Mouse (Mus musculus) liver, adult 2 months (tissue): ENCODE measurements around the gene Sema6b. TPM values are rescaled to one million over a fixed set of nuclear protein-coding genes. Genes with fewer than 3 reads are reported as not detected.
"Not testable (repeated sequence)": the region's sequence is repeated elsewhere in the genome, so short reads cannot be mapped to it uniquely, and the experiment has no call there.

Experiments used
- DNase-seq: peaks from one replicate; pipeline ENCODE4 v3.0.0-alpha.2; 2011; ENCODE audit warnings: low read depth, low spot score; ENCODE audit errors: extremely low read depth
- H3K27ac ChIP-seq: fragments of 200-500 bp; replicated peaks from 2 replicates; pipeline ENCODE4 v1.5.1; 2012; ENCODE audit warnings: low read depth, mild to moderate bottlenecking, control low read depth, inconsistent platforms, low read length; ENCODE audit not compliant: insufficient read depth
- H3K27me3 ChIP-seq: fragments of 200-500 bp; 2 replicates; pipeline ENCODE4 v1.6.1; 2012; ENCODE audit warnings: mild to moderate bottlenecking, moderate library complexity, low read length, inconsistent platforms; ENCODE audit not compliant: control insufficient read depth, insufficient read depth
- H3K36me3 ChIP-seq: fragments of 200-500 bp; 2 replicates; pipeline ENCODE4 v1.6.1; 2012; ENCODE audit warnings: low read length, inconsistent platforms; ENCODE audit not compliant: control insufficient read depth, insufficient read depth
- H3K4me1 ChIP-seq: fragments of 200-500 bp; 2 replicates; pipeline ENCODE4 v1.6.1; 2011; ENCODE audit warnings: low read length; ENCODE audit not compliant: control insufficient read depth, insufficient read depth
- H3K4me3 ChIP-seq: fragments of 200-500 bp; 2 replicates; pipeline ENCODE4 v1.5.1; 2011; ENCODE audit warnings: low read depth, mild to moderate bottlenecking, control low read depth, low read length, moderate library complexity; ENCODE audit not compliant: insufficient read depth
- H3K79me2 ChIP-seq: fragments of 200-500 bp; 2 replicates; pipeline ENCODE4 v1.6.1; 2012; ENCODE audit warnings: inconsistent platforms, mild to moderate bottlenecking, low read length, moderate library complexity; ENCODE audit not compliant: control insufficient read depth, insufficient read depth
- H3K9ac ChIP-seq: fragments of 200-500 bp; 2 replicates; pipeline ENCODE4 v1.6.1; 2012; ENCODE audit warnings: low read depth, mild to moderate bottlenecking, control low read depth, inconsistent platforms, low read length
- CTCF ChIP-seq: fragments of 200-500 bp; IDR thresholded peaks from 2 replicates; pipeline ENCODE4 v1.5.1; 2011; ENCODE audit warnings: low read depth, low read length, control low read depth
- POLR2A ChIP-seq: fragments of 200-500 bp; IDR thresholded peaks from 2 replicates; pipeline ENCODE4 v1.6.1; 2011; ENCODE audit warnings: low read length, control low read depth; ENCODE audit not compliant: insufficient read depth; ENCODE audit errors: extremely low read depth
- WGBS: fragments of 180-500 bp; shearing (Covaris S2); methylation state at CpG from one replicate; pipeline ENCODE4 v1.1.7; 2018; 5-methylcytosine and 5-hydroxymethylcytosine counted together
- polyA plus RNA-seq: library from polyadenylated mRNA; depleted of rRNA; stranded (reverse); fragments of >200 nt; gene quantifications from 2 replicates; pipeline ENCODE4 v1.2.3, GENCODE M21; 2012
- total RNA-seq: library from RNA; depleted of rRNA; stranded (reverse); fragments of >200 nt; gene quantifications from 2 replicates; pipeline ENCODE4 v1.2.3, GENCODE M21; 2014

Sema6b gene
- total and polyA plus RNA-seq, 2 experiments: 1.3 to 3.9 TPM

- Histone ChIP-seq H3K27me3 (no peaks in the 10 kb centered on the region), H3K4me1 (peaks cover 10% of the 10 kb centered on the region), H3K79me2 (peaks cover 17% of the 10 kb centered on the region; the same call in 1 of the 2 replicates), H3K27ac (no peak overlapping the region), H3K4me3 (no peak overlapping the region), H3K36me3 (peaks cover 8% of the 10 kb centered on the region), H3K9ac (no peak overlapping the region)
- 37% methylated on average over 8 of the region's 8 CpGs for WGBS
- TF ChIP-seq POLR2A (no peak), CTCF (no peak)
- DNase-seq: no peak
Measured at GRCm38 (mm10) chr17:56080781-56081585, 59.2 kb downstream of the Sema6b start.

GRCm38 (mm10) chr17:56079921-56080320 lies 60.2 kb downstream of the Sema6b start:
- no peak overlapping the region for H3K27ac ChIP-seq
- peak; percentile 35 for DNase-seq
- under 1% methylated on average over 11 of the region's 11 CpGs for WGBS
- peaks cover 17% of the 10 kb centered on the region; the same call in 1 of the 2 replicates for H3K79me2 ChIP-seq
- peaks cover 15% of the 10 kb centered on the region for H3K4me1 ChIP-seq
- H3K4me3 ChIP-seq: peak overlapping the region; percentile 82
- peak overlapping the region; percentile 87 for H3K9ac ChIP-seq
- peaks cover 8% of the 10 kb centered on the region for H3K36me3 ChIP-seq
- no peak for TF ChIP-seq CTCF
- TF ChIP-seq POLR2A: no peak
- H3K27me3 ChIP-seq: no peaks in the 10 kb centered on the region

GRCm38 (mm10) chr17:56078880-56079795 lies 61.0 kb downstream of the Sema6b start, which contains the start of gene Hdgfl2:
Gene Hdgfl2 (plus strand): TSS chr17:56079634.
- H3K27me3 ChIP-seq: no peaks in the 10 kb centered on the region
- TF ChIP-seq CTCF (no peak), POLR2A (peak; percentile 95)
- peaks cover 16% of the 10 kb centered on the region for H3K4me1 ChIP-seq
- peak within 1 kb of the TSS; percentile 87 for H3K9ac ChIP-seq
- H3K36me3 ChIP-seq: peaks cover 6% of the 10 kb centered on the region
- peak within 1 kb of the TSS; percentile 82 for H3K4me3 ChIP-seq
- peaks cover 17% of the 10 kb centered on the region; the same call in 1 of the 2 replicates for H3K79me2 ChIP-seq
- H3K27ac ChIP-seq: peak within 1 kb of the TSS; percentile 75
- peak; percentile 100 for DNase-seq
- under 1% methylated on average over 61 of the region's 61 CpGs for WGBS

- Histone ChIP-seq H3K27ac (peak overlapping the region; percentile 75), H3K4me1 (peaks cover 22% of the 10 kb centered on the region), H3K79me2 (peaks cover 17% of the 10 kb centered on the region; the same call in 1 of the 2 replicates)
- H3K36me3 ChIP-seq, H3K4me3 ChIP-seq, H3K27me3 ChIP-seq, DNase-seq, H3K9ac ChIP-seq: not testable (repeated sequence)
- WGBS: 64% methylated on average over 9 of the region's 9 CpGs
Measured at GRCm38 (mm10) chr17:56078361-56078760, 61.8 kb downstream of the Sema6b start.

- Histone ChIP-seq H3K27me3 (no peaks in the 10 kb centered on the region), H3K79me2 (peaks cover 19% of the 10 kb centered on the region; the same call in 1 of the 2 replicates), H3K4me3 (no peak overlapping the region), H3K4me1 (peaks cover 22% of the 10 kb centered on the region), H3K36me3 (peaks cover 7% of the 10 kb centered on the region), H3K9ac (no peak overlapping the region), H3K27ac (no peak overlapping the region)
- DNase-seq: no peak
- 84% methylated on average over 5 of the region's 5 CpGs for WGBS
- TF ChIP-seq CTCF: no peak
- TF ChIP-seq POLR2A: no peak
Measured at GRCm38 (mm10) chr17:56077523-56077922, 62.6 kb downstream of the Sema6b start.
